Mouse (Mus musculus) hindbrain, embryonic 10.5 days (tissue): ENCODE measurements at regions not wholly inside any gene's neighbourhood (a gene's known extent, or its start where the extent isn't known, plus 50 kb on each side); places are given as distances from the start of the nearest gene placed in this dataset.

Experiments
- DNase-seq: peaks from one replicate; pipeline ENCODE4 v3.0.0-alpha.2; 2017; ENCODE audit warnings: low spot score
- H3K27ac ChIP-seq: fragments of 300-500 bp; sonication (generic); 2 replicates; pipeline ENCODE4 v1.5.1; 2016; ENCODE audit warnings: mild to moderate bottlenecking, moderate library complexity
- H3K27me3 ChIP-seq: fragments of 300-500 bp; sonication (generic); 2 replicates; pipeline ENCODE4 v1.6.1; 2016; ENCODE audit warnings: mild to moderate bottlenecking; ENCODE audit not compliant: poor library complexity, insufficient read depth, severe bottlenecking
- H3K36me3 ChIP-seq: fragments of 300-500 bp; sonication (generic); 2 replicates; pipeline ENCODE4 v1.6.1; 2016; ENCODE audit warnings: mild to moderate bottlenecking, moderate library complexity
- H3K4me1 ChIP-seq: fragments of 300-500 bp; sonication (generic); replicated peaks from 2 replicates; pipeline ENCODE4 v1.6.1; 2016; ENCODE audit warnings: mild to moderate bottlenecking
- H3K4me3 ChIP-seq: fragments of 300-500 bp; sonication (generic); 2 replicates; pipeline ENCODE4 v1.5.1; 2016; ENCODE audit warnings: mild to moderate bottlenecking, moderate library complexity
- H3K9me3 ChIP-seq: fragments of 300-500 bp; sonication (generic); 2 replicates; pipeline ENCODE4 v1.6.1; 2016; ENCODE audit warnings: mild to moderate bottlenecking, moderate library complexity
- WGBS: fragments of 180-500 bp; shearing (Covaris S2); methylation state at CpG from one replicate; pipeline ENCODE4 v1.1.7; 2016; 5-methylcytosine and 5-hydroxymethylcytosine counted together

- WGBS = 80% methylated on average over 3 of the region's 3 CpGs
- no peaks in the 10 kb centered on the region for H3K27me3 ChIP-seq
- no peak for DNase-seq
- no peak overlapping the region for H3K4me3 ChIP-seq
- H3K9me3 ChIP-seq = no peaks in the 10 kb centered on the region
- no peaks in the 10 kb centered on the region for H3K4me1 ChIP-seq
- no peak overlapping the region for H3K27ac ChIP-seq
- no peaks in the 10 kb centered on the region for H3K36me3 ChIP-seq
These were observed 163.1 kb upstream of the Kdm8 start for GRCm38 (mm10) chr7:125281371-125281770.

GRCm38 (mm10) chr7:125295226-125295625, 149.2 kb upstream of the Kdm8 start:
- Histone ChIP-seq H3K27me3 (no peaks in the 10 kb centered on the region), H3K9me3 (no peaks in the 10 kb centered on the region), H3K4me1 (no peaks in the 10 kb centered on the region), H3K4me3 (no peak overlapping the region), H3K36me3 (no peaks in the 10 kb centered on the region), H3K27ac (no peak overlapping the region)
- WGBS = 70% methylated on average over 2 of the region's 2 CpGs
- DNase-seq = no peak

- no peaks in the 10 kb centered on the region for H3K4me1 ChIP-seq
- no peaks in the 10 kb centered on the region for H3K27me3 ChIP-seq
- DNase-seq = no peak
These were observed 136.0 kb upstream of the Kdm8 start for GRCm38 (mm10) chr7:125308433-125308832.

GRCm38 (mm10) chr7:125310971-125311370, 133.5 kb upstream of the Kdm8 start:
- no peaks in the 10 kb centered on the region for H3K4me1 ChIP-seq
- H3K9me3 ChIP-seq = no peaks in the 10 kb centered on the region
- no peak overlapping the region for H3K27ac ChIP-seq
- no peaks in the 10 kb centered on the region for H3K27me3 ChIP-seq
- H3K4me3 ChIP-seq = no peak overlapping the region
- 86% methylated on average over 4 of the region's 4 CpGs for WGBS
- H3K36me3 ChIP-seq = no peaks in the 10 kb centered on the region
- no peak for DNase-seq

More at GRCm38 (mm10) chr7:125308433-125308832, 136.0 kb upstream of the Kdm8 start:
- Histone ChIP-seq H3K36me3 (no peaks in the 10 kb centered on the region), H3K4me3 (no peak overlapping the region), H3K9me3 (no peaks in the 10 kb centered on the region), H3K27ac (no peak overlapping the region)
- 84% methylated on average over 3 of the region's 3 CpGs for WGBS

- Histone ChIP-seq H3K4me3 (no peak overlapping the region), H3K27ac (no peak overlapping the region), H3K4me1 (no peaks in the 10 kb centered on the region), H3K9me3 (no peaks in the 10 kb centered on the region), H3K27me3 (no peaks in the 10 kb centered on the region), H3K36me3 (no peaks in the 10 kb centered on the region)
- WGBS = 89% methylated on average over 3 of the region's 3 CpGs
- DNase-seq = no peak
These were observed 130.9 kb upstream of the Kdm8 start for GRCm38 (mm10) chr7:125313604-125314003.

- 92% methylated on average over 2 of the region's 2 CpGs for WGBS
These were observed 109.7 kb upstream of the Kdm8 start for GRCm38 (mm10) chr7:125334769-125335168.

GRCm38 (mm10) chr7:125335586-125336165, 108.8 kb upstream of the Kdm8 start:
- Histone ChIP-seq H3K4me1 (0 out of 2 replicates have a peak, but pooled peaks cover 3% of the 10 kb centered on the region), H3K36me3 (no peaks in the 10 kb centered on the region), H3K9me3 (no peaks in the 10 kb centered on the region), H3K27me3 (no peaks in the 10 kb centered on the region), H3K4me3 (no peak overlapping the region), H3K27ac (no peak overlapping the region)
- 57% methylated on average over 3 of the region's 3 CpGs for WGBS
- no peak for DNase-seq

More at GRCm38 (mm10) chr7:125334769-125335168, 109.7 kb upstream of the Kdm8 start:
- DNase-seq = no peak
- H3K9me3 ChIP-seq = no peaks in the 10 kb centered on the region
- H3K4me1 ChIP-seq = no peaks in the 10 kb centered on the region
- H3K36me3 ChIP-seq = no peaks in the 10 kb centered on the region
- no peak overlapping the region for H3K27ac ChIP-seq
- no peak overlapping the region for H3K4me3 ChIP-seq
- no peaks in the 10 kb centered on the region for H3K27me3 ChIP-seq

GRCm38 (mm10) chr7:125336826-125337225, 107.7 kb upstream of the Kdm8 start:
- H3K4me1 ChIP-seq = 0 out of 2 replicates have a peak, but pooled peaks cover 3% of the 10 kb centered on the region
- 86% methylated on average over 3 of the region's 3 CpGs for WGBS
- DNase-seq = no peak
- H3K9me3 ChIP-seq = no peaks in the 10 kb centered on the region
- H3K27me3 ChIP-seq = no peaks in the 10 kb centered on the region
- H3K27ac ChIP-seq = no peak overlapping the region
- H3K4me3 ChIP-seq = no peak overlapping the region
- no peaks in the 10 kb centered on the region for H3K36me3 ChIP-seq

- Histone ChIP-seq H3K4me1 (0 out of 2 replicates have a peak, but pooled peaks cover 3% of the 10 kb centered on the region), H3K27me3 (no peaks in the 10 kb centered on the region), H3K9me3 (no peaks in the 10 kb centered on the region), H3K36me3 (no peaks in the 10 kb centered on the region), H3K4me3 (no peak overlapping the region), H3K27ac (no peak overlapping the region)
- no peak for DNase-seq
- WGBS = 81% methylated on average over 6 of the region's 6 CpGs
These were observed 106.2 kb upstream of the Kdm8 start for GRCm38 (mm10) chr7:125338177-125338751.

GRCm38 (mm10) chr7:125340326-125340905, 104.1 kb upstream of the Kdm8 start:
- Histone ChIP-seq H3K9me3 (no peaks in the 10 kb centered on the region), H3K27me3 (no peaks in the 10 kb centered on the region), H3K27ac (no peak overlapping the region), H3K4me1 (0 out of 2 replicates have a peak, but pooled peaks cover 3% of the 10 kb centered on the region), H3K36me3 (no peaks in the 10 kb centered on the region), H3K4me3 (no peak overlapping the region)
- no peak for DNase-seq
- WGBS = 78% methylated on average over 14 of the region's 14 CpGs

GRCm38 (mm10) chr7:125349606-125350005, 94.9 kb upstream of the Kdm8 start:
- DNase-seq = no peak
- Histone ChIP-seq H3K4me1 (no peaks in the 10 kb centered on the region), H3K27ac (no peak overlapping the region), H3K36me3 (no peaks in the 10 kb centered on the region), H3K9me3 (no peaks in the 10 kb centered on the region), H3K4me3 (no peak overlapping the region), H3K27me3 (no peaks in the 10 kb centered on the region)
- 69% methylated on average over 3 of the region's 3 CpGs for WGBS

GRCm38 (mm10) chr7:125354211-125354610, 90.3 kb upstream of the Kdm8 start:
- no peak overlapping the region for H3K27ac ChIP-seq
- H3K9me3 ChIP-seq = no peaks in the 10 kb centered on the region
- no peak for DNase-seq
- peaks cover 6% of the 10 kb centered on the region; the same call in 1 of the 2 replicates for H3K4me1 ChIP-seq
- WGBS = 100% methylated on average over 1 of the region's 1 CpGs
- H3K36me3 ChIP-seq = no peaks in the 10 kb centered on the region
- no peaks in the 10 kb centered on the region for H3K27me3 ChIP-seq
- no peak overlapping the region for H3K4me3 ChIP-seq

- H3K9me3 ChIP-seq = no peaks in the 10 kb centered on the region
- no peak overlapping the region for H3K4me3 ChIP-seq
- no peaks in the 10 kb centered on the region for H3K36me3 ChIP-seq
- H3K4me1 ChIP-seq = peaks cover 6% of the 10 kb centered on the region; the same call in 1 of the 2 replicates
- no peaks in the 10 kb centered on the region for H3K27me3 ChIP-seq
- WGBS = 84% methylated on average over 10 of the region's 10 CpGs
- H3K27ac ChIP-seq = no peak overlapping the region
- no peak for DNase-seq
These were observed 89.5 kb upstream of the Kdm8 start for GRCm38 (mm10) chr7:125354956-125355355.
